Mouse (Mus musculus): Measurements from ENCODE around the gene Nlrp6.

GRCm38 (mm10) chr7:140927181-140927580 is 6.5 kb downstream of the Nlrp6 start:
- TF ChIP-seq CTCF (IDR thresholded peaks at IDR 0.05; ENCODE audit: insufficient read depth, low read length), result no peak
- no peak for TF ChIP-seq POLR2A (IDR thresholded peaks at IDR 0.05; ENCODE audit: borderline replicate concordance, extremely low read depth, low read depth, low read length)

Data from lung, adult 2 months (tissue).